Mouse (Mus musculus) liver, postnatal 0 days (tissue): Measurements from ENCODE around the gene G3bp2.

Experiments used
- CTCF ChIP-seq: sonication (generic); IDR thresholded peaks from 2 replicates; pipeline ENCODE4 v1.5.1; 2016; ENCODE audit warnings: antibody characterized with exemption, low read depth
- EP300 ChIP-seq: IDR thresholded peaks from 2 replicates; pipeline ENCODE4 v1.6.1; 2016; ENCODE audit warnings: antibody characterized with exemption, low read depth, mild to moderate bottlenecking

GRCm38 (mm10) chr5:92127141-92127625, 43.7 kb upstream of the G3bp2 start:
- TF ChIP-seq CTCF: no peak
- TF ChIP-seq EP300: peak; percentile 29; the same call in 1 of the 2 replicates
